Mouse (Mus musculus) midbrain, embryonic 13.5 days (tissue): ENCODE measurements at regions not wholly inside any gene's neighbourhood (a gene's known extent, or its start where the extent isn't known, plus 50 kb on each side); places are given as distances from the start of the nearest gene placed in this dataset.

ENCODE experiments used
- ATAC-seq: fragments of 200-750 bp; cut with Nextera tagmentation; 2 replicates; pipeline ENCODE4 v1.8.0; 2017; ENCODE audit warnings: mild to moderate bottlenecking, moderate TSS enrichment, moderate library complexity
- H3K27ac ChIP-seq: fragments of 300-500 bp; sonication (generic); 2 replicates; pipeline ENCODE4 v1.5.1; 2015; ENCODE audit warnings: inconsistent platforms, mild to moderate bottlenecking, moderate library complexity
- H3K27me3 ChIP-seq: fragments of 300-500 bp; sonication (generic); 2 replicates; pipeline ENCODE4 v1.6.1; 2015; ENCODE audit warnings: mild to moderate bottlenecking, inconsistent platforms
- H3K36me3 ChIP-seq: fragments of 300-500 bp; sonication (generic); 2 replicates; pipeline ENCODE4 v1.6.1; 2015; ENCODE audit warnings: mild to moderate bottlenecking, inconsistent platforms
- H3K4me1 ChIP-seq: fragments of 300-500 bp; sonication (generic); replicated peaks from 2 replicates; pipeline ENCODE4 v1.6.1; 2015; ENCODE audit warnings: inconsistent platforms
- H3K4me2 ChIP-seq: fragments of 300-500 bp; sonication (generic); replicated peaks from 2 replicates; pipeline ENCODE4 v1.6.1; 2015; ENCODE audit warnings: moderate library complexity, mild to moderate bottlenecking, inconsistent platforms
- H3K4me3 ChIP-seq: fragments of 300-500 bp; sonication (generic); replicated peaks from 2 replicates; pipeline ENCODE4 v1.5.1; 2015; ENCODE audit warnings: mild to moderate bottlenecking, inconsistent platforms
- H3K9ac ChIP-seq: fragments of 300-500 bp; sonication (generic); replicated peaks from 2 replicates; pipeline ENCODE4 v1.6.1; 2015; ENCODE audit warnings: mild to moderate bottlenecking, inconsistent platforms
- H3K9me3 ChIP-seq: fragments of 300-500 bp; sonication (generic); 2 replicates; pipeline ENCODE4 v1.6.1; 2016; ENCODE audit warnings: mild to moderate bottlenecking, inconsistent platforms
- WGBS: fragments of 180-500 bp; shearing (Covaris S2); methylation state at CpG from one replicate; pipeline ENCODE4 v1.1.7; 2015; 5-methylcytosine and 5-hydroxymethylcytosine counted together

GRCm38 (mm10) chr15:59263433-59264328, 374.6 kb downstream of the Gm49356 start:
- Histone ChIP-seq H3K9ac (no peak overlapping the region), H3K36me3 (no peaks in the 10 kb centered on the region), H3K9me3 (no peaks in the 10 kb centered on the region), H3K27me3 (no peaks in the 10 kb centered on the region), H3K4me3 (no peak overlapping the region), H3K27ac (no peak overlapping the region), H3K4me1 (no peaks in the 10 kb centered on the region), H3K4me2 (no peak overlapping the region)
- ATAC-seq: no peak
- WGBS: 75% methylated on average over 13 of the region's 13 CpGs
